Mouse (Mus musculus) neural tube, embryonic 15.5 days (tissue): ENCODE measurements around the gene Pgap3. TPM values are rescaled to one million over a fixed set of nuclear protein-coding genes. Genes with fewer than 3 reads are reported as not detected.
A peak's percentile ranks its signal among the peaks of the same experiment; 100 is the strongest.

Source experiments
- ATAC-seq: fragments of 200-750 bp; cut with Nextera tagmentation; 2 replicates; pipeline ENCODE4 v1.8.0; 2017; ENCODE audit warnings: mild to moderate bottlenecking, moderate TSS enrichment, moderate library complexity; ENCODE audit not compliant: low FRiP score
- H3K27ac ChIP-seq: fragments of 300-500 bp; sonication (generic); replicated peaks from 2 replicates; pipeline ENCODE4 v1.5.1; 2015; ENCODE audit warnings: mild to moderate bottlenecking, inconsistent platforms
- H3K27me3 ChIP-seq: fragments of 300-500 bp; sonication (generic); replicated peaks from 2 replicates; pipeline ENCODE4 v1.6.1; 2015; ENCODE audit warnings: inconsistent platforms
- H3K36me3 ChIP-seq: fragments of 300-500 bp; sonication (generic); 2 replicates; pipeline ENCODE4 v1.6.1; 2015; ENCODE audit warnings: inconsistent platforms
- H3K4me1 ChIP-seq: fragments of 300-500 bp; sonication (generic); 2 replicates; pipeline ENCODE4 v1.6.1; 2015; ENCODE audit warnings: inconsistent platforms
- H3K4me2 ChIP-seq: fragments of 300-500 bp; sonication (generic); 2 replicates; pipeline ENCODE4 v1.6.1; 2015; ENCODE audit warnings: inconsistent platforms, mild to moderate bottlenecking, moderate library complexity
- H3K4me3 ChIP-seq: fragments of 300-500 bp; sonication (generic); replicated peaks from 2 replicates; pipeline ENCODE4 v1.5.1; 2015; ENCODE audit warnings: mild to moderate bottlenecking, inconsistent platforms
- H3K9ac ChIP-seq: fragments of 300-500 bp; sonication (generic); replicated peaks from 2 replicates; pipeline ENCODE4 v1.6.1; 2015; ENCODE audit warnings: mild to moderate bottlenecking, inconsistent platforms
- H3K9me3 ChIP-seq: fragments of 300-500 bp; sonication (generic); replicated peaks from 2 replicates; pipeline ENCODE4 v1.6.1; 2016; ENCODE audit warnings: inconsistent platforms
- WGBS: fragments of 180-500 bp; shearing (Covaris S2); methylation state at CpG from one replicate; pipeline ENCODE4 v1.1.7; 2015; ENCODE audit warnings: mixed read lengths; 5-methylcytosine and 5-hydroxymethylcytosine counted together
- polyA plus RNA-seq: library from polyadenylated mRNA; unstranded; fragments of >200 nt; fragmentation: Nextera tagmentation; extraction: Ambion mirVana; gene quantifications from 2 replicates; pipeline ENCODE4 v1.2.1, GENCODE M21; 2015

Gene Pgap3
- polyA plus RNA-seq, 1 experiment from 2014 or later, result 7.4 TPM

DNA sequence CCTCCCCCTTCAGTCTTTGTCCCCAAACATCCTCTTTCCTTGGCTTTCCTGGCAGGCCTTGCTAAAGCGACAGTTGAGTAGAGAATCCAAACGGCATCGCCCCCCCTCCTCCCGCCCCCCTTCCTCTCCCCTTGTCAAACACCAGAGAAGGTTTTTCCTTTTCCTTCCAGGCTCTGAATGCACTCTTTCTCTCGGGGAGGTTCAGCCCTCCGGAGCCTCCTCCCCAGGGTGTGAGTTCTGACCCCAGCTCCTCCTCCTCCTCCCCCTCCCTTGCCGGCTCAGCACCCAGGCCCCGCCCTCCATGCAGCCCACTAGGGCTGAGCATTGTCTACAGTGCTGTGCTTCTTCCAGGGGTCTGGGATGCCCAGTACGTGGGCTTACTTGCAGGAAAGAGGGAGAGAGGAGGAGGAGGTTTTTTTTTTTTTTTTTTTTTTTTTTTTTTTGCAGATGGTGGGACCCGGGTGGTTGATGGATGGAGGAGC lies 9.1 kb upstream of the Pgap3 start:
- Histone ChIP-seq H3K9me3 (no peaks in the 10 kb centered on the region), H3K9ac (no peak overlapping the region), H3K4me2 (peak overlapping the region; percentile 3; the same call in 1 of the 2 replicates), H3K36me3 (no peaks in the 10 kb centered on the region), H3K27ac (peak overlapping the region; percentile 46; the same call in 1 of the 2 replicates), H3K27me3 (peaks cover 28% of the 10 kb centered on the region), H3K4me3 (no peak overlapping the region), H3K4me1 (peaks cover 28% of the 10 kb centered on the region)
- peak; percentile 67; the same call in 1 of the 2 replicates for ATAC-seq
- WGBS, result 4% methylated on average over 9 of the region's 10 CpGs

DNA sequence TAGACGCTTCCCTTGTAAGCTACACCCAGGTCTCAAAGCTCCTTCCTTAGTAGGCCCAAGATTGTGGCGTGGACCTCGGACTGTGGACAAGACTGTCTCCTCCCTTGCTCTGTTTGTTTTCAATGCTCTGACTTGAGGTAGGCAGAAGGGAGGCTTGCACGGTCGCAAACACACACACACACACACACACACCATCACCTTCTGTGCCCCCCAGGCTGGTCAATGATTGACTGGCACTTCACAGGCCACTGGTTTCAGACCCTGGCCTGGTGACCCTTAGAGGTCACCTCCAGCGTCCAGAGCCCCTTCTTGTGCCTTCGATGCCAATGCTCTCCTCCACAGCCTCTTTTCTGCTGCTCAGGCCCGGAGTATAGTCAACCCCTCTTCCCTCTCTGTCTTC lies 8.6 kb upstream of the Pgap3 start:
- Histone ChIP-seq H3K4me3 (no peak overlapping the region), H3K27me3 (peaks cover 30% of the 10 kb centered on the region), H3K9ac (no peak overlapping the region), H3K4me2 (0 out of 2 replicates have a peak overlapping the region, but pooled peaks have one; percentile 3), H3K4me1 (peaks cover 22% of the 10 kb centered on the region), H3K36me3 (no peaks in the 10 kb centered on the region), H3K27ac (peak overlapping the region; percentile 46), H3K9me3 (no peaks in the 10 kb centered on the region)
- WGBS, result 52% methylated on average over 8 of the region's 8 CpGs
- no peak for ATAC-seq

DNA sequence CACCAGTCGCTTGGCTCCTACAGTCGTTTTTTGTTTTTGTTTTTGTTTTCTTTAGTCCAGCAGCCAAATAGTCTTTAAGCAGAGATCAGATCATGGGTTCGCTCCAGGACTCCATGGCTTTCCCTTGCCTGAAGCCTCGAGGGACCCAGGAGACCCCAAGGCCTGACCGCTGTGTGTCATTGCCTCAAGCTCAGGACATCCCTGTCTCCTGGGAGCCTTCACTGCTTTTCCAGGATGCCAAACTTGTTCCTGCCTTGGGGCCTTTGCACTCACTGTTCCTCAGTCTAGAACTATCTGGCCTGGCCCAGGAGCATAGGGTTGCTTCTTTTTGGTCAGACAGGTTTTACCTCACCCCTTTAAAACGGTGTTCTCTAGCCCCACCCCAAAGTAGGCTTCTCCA lies 6.3 kb upstream of the Pgap3 start:
- Histone ChIP-seq H3K9ac (no peak overlapping the region), H3K36me3 (no peaks in the 10 kb centered on the region), H3K4me1 (peaks cover 4% of the 10 kb centered on the region; the same call in 1 of the 2 replicates), H3K9me3 (no peaks in the 10 kb centered on the region), H3K27ac (no peak overlapping the region), H3K4me2 (no peak overlapping the region), H3K4me3 (no peak overlapping the region), H3K27me3 (peaks cover 22% of the 10 kb centered on the region)
- 80% methylated on average over 6 of the region's 6 CpGs for WGBS
- ATAC-seq, result no peak

DNA sequence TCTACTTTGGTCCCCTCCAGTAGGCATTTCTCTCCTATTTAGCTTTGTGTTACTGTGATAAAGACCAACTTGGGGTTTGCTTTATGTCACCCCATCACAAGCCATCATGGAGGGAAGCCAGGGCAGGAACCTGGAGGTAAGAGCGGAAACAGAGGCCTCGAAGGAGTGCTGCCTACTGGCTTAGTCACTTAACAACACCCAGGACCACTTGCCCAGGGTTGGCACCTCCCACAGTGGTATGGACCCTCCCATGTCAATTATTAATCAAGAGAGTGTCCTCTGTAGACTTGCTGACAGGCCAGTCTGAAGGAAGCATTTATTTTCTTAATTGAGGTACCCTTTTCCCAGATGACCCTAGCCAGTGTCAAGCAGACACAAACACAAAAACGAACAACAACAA lies 526 bp upstream of the Pgap3 start:
- peak overlapping the region; percentile 97 for H3K27ac ChIP-seq
- peaks cover 14% of the 10 kb centered on the region for H3K4me1 ChIP-seq
- no peaks in the 10 kb centered on the region for H3K9me3 ChIP-seq
- H3K27me3 ChIP-seq, result peaks cover 8% of the 10 kb centered on the region; the same call in 1 of the 2 replicates
- peak overlapping the region; percentile 79 for H3K4me3 ChIP-seq
- H3K4me2 ChIP-seq, result peak overlapping the region; percentile 81
- H3K9ac ChIP-seq, result peak overlapping the region; percentile 71
- WGBS, result 49% methylated on average over 3 of the region's 3 CpGs
- no peaks in the 10 kb centered on the region for H3K36me3 ChIP-seq
- ATAC-seq, result no peak

DNA sequence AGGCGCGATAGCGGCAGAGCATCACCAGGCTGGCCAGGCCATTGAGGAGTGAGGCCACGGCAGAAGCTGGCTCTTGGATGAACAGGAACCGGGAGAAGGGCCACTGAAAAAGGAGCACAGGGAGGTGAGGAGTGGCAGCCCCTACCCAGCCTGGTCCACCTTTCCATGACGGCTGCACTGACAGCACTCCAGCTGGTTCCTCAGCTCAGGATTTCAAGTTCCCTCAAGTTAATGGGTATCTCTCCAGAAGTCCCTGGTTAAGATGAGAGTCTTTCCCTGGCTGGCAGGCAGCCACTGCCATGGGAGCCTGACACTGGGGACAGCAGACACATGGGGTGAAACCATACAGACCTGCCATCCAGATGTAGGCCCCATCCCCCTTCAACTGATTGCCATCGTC lies 2.3 kb downstream of the Pgap3 start:
- Histone ChIP-seq H3K36me3 (no peaks in the 10 kb centered on the region), H3K27me3 (no peaks in the 10 kb centered on the region), H3K9ac (no peak overlapping the region), H3K4me3 (no peak overlapping the region), H3K9me3 (no peaks in the 10 kb centered on the region), H3K4me2 (no peak overlapping the region), H3K27ac (no peak overlapping the region), H3K4me1 (peaks cover 17% of the 10 kb centered on the region)
- ATAC-seq, result no peak
- WGBS, result 91% methylated on average over 7 of the region's 7 CpGs

DNA sequence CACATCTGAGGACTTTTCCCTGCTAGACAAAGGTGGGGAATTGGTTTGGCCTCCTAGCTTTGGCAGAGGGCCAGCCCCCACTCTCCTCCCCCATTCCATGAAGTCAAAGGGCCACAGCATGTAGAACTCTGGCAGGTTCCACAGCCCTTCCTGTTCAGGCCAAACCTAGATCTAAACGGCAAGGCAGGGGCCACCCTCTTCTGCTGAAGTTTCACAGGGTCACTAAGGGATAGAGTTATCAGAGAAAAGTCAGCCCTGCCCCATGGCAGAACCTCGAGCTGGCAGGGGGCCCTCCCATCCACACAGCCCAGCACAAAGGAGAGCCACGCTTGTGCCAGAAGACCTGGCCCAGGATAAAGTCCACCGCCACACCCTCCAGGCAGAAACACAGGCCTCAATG lies 5.2 kb downstream of the Pgap3 start:
- H3K4me3 ChIP-seq, result no peak overlapping the region
- no peak for ATAC-seq
- no peaks in the 10 kb centered on the region for H3K36me3 ChIP-seq
- peaks cover 9% of the 10 kb centered on the region for H3K4me1 ChIP-seq
- peaks cover 22% of the 10 kb centered on the region for H3K27me3 ChIP-seq
- H3K4me2 ChIP-seq, result no peak overlapping the region
- no peak overlapping the region for H3K27ac ChIP-seq
- H3K9me3 ChIP-seq, result no peaks in the 10 kb centered on the region
- 50% methylated on average over 4 of the region's 4 CpGs for WGBS
- no peak overlapping the region for H3K9ac ChIP-seq

DNA sequence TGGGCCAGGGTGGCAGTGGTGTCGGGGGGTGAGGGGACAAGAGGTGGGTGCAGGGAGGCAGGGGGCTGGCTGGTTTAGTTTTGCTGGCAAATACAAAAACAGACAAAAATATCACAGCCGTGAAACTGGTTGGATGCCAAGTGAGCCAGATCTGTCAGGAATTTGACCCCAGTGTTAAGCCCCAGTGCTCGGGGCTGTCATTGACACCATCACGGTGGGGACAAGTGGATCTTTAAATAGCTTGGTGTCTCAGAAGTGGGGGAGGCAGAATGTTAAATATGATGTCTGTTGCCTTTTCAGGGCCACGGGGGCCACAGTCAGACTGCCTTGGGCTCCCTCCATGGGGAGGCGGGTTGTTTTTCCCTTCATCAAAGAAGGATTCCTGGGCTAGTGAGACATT lies 6.0 kb downstream of the Pgap3 start:
- H3K4me2 ChIP-seq, result no peak overlapping the region
- H3K36me3 ChIP-seq, result no peaks in the 10 kb centered on the region
- WGBS, result 74% methylated on average over 6 of the region's 6 CpGs
- no peak overlapping the region for H3K27ac ChIP-seq
- no peak for ATAC-seq
- H3K9ac ChIP-seq, result no peak overlapping the region
- H3K27me3 ChIP-seq, result peaks cover 24% of the 10 kb centered on the region
- no peak overlapping the region for H3K4me3 ChIP-seq
- H3K4me1 ChIP-seq, result 0 out of 2 replicates have a peak, but pooled peaks cover 3% of the 10 kb centered on the region
- no peaks in the 10 kb centered on the region for H3K9me3 ChIP-seq

DNA sequence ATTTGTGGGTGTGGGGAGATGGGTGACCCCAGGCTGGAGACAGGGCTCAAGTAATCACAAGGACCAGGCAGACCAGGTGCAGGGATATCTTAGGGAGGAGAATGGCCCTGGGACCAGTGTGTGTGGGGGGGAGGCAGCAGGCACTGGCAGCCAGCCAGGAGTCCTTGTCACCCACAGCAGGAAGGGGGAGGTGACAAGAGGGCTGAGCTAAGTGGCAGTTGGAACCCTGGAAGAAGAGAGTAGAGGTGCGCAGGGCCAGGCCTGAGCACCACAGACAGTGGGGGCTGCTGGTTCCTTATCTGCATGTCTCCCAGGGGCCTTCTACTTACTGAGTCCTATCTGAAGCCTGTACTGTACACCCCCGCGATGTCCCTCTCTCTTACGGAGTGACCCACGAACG lies 7.0 kb downstream of the Pgap3 start:
- 82% methylated on average over 6 of the region's 6 CpGs for WGBS
- H3K4me3 ChIP-seq, result no peak overlapping the region
- peaks cover 33% of the 10 kb centered on the region for H3K27me3 ChIP-seq
- 0 out of 2 replicates have a peak, but pooled peaks cover 3% of the 10 kb centered on the region for H3K4me1 ChIP-seq
- H3K27ac ChIP-seq, result no peak overlapping the region
- H3K9ac ChIP-seq, result no peak overlapping the region
- no peaks in the 10 kb centered on the region for H3K9me3 ChIP-seq
- no peak for ATAC-seq
- no peak overlapping the region for H3K4me2 ChIP-seq
- H3K36me3 ChIP-seq, result no peaks in the 10 kb centered on the region

DNA sequence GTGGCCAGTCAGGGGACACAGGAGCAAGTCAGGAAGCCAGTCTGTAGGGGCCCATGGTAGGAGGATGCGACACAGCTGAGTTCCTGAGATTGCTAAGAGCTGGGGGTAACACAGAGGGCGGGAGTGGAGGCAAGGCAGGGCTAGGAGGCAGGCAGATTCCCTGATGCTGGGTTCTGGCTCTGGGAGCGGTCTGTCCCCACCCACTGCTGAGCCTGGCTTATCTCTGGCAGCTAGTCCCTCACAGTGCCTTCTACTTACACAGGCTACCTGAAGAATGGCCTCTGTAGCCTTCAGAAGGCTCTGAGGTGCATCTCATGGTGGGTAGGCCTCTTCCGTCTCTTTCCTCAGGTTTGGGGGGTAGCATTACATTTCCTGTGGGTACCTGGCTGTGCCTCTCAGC lies 7.6 kb downstream of the Pgap3 start:
- no peak overlapping the region for H3K4me2 ChIP-seq
- 0 out of 2 replicates have a peak, but pooled peaks cover 4% of the 10 kb centered on the region for H3K4me1 ChIP-seq
- no peak for ATAC-seq
- no peak overlapping the region for H3K4me3 ChIP-seq
- no peak overlapping the region for H3K9ac ChIP-seq
- H3K36me3 ChIP-seq, result no peaks in the 10 kb centered on the region
- no peaks in the 10 kb centered on the region for H3K9me3 ChIP-seq
- no peak overlapping the region for H3K27ac ChIP-seq
- WGBS, result 69% methylated on average over 4 of the region's 4 CpGs
- H3K27me3 ChIP-seq, result peaks cover 40% of the 10 kb centered on the region

DNA sequence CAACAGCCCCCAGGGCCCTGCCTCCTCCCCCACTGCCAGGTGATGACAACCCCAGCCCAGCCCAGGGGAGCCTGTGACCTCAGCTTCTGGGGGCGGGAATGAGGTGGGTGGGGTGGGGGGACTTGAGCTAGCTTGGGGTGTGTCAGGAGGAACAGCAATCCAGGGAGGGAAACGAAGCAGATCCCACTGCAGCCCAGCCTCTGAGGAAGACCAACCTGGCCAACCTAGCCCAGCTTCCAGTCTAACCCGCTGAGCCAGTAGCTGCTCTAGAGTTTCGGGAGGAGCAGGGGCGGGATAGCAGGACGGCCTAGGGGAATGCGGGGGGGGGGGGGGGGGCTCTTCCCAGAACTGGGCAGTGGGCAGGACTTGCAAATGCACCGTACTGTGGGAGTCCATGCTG lies 8.3 kb downstream of the Pgap3 start:
- WGBS, result 27% methylated on average over 8 of the region's 8 CpGs
- Histone ChIP-seq H3K9ac (no peak overlapping the region), H3K4me2 (no peak overlapping the region), H3K27ac (no peak overlapping the region), H3K4me1 (0 out of 2 replicates have a peak, but pooled peaks cover 7% of the 10 kb centered on the region), H3K36me3 (no peaks in the 10 kb centered on the region), H3K9me3 (no peaks in the 10 kb centered on the region), H3K27me3 (peaks cover 46% of the 10 kb centered on the region), H3K4me3 (no peak overlapping the region)
- no peak for ATAC-seq

DNA sequence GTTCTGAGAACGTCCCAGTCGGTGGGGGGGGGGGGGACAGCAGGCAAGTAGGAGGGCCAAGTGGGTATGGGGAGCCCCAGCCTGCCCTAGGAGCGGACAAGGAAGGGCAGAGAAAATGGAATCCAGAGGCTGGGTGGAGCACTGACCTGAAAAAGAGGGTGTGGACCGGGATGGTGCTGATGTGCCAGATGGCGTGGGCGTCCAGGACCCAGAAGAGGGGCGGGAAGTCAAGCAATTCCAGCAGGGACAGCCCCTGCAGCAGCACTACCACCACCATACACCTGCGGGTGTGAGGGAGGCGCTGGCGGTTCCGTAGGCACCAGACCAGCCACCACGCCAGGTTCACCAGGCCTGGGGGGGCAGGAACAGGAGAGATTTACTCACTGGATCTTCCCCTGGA lies 10.1 kb downstream of the Pgap3 start:
- H3K9me3 ChIP-seq, result no peaks in the 10 kb centered on the region
- no peak overlapping the region for H3K27ac ChIP-seq
- no peak overlapping the region for H3K4me3 ChIP-seq
- ATAC-seq, result no peak
- no peaks in the 10 kb centered on the region for H3K36me3 ChIP-seq
- peaks cover 13% of the 10 kb centered on the region; the same call in 1 of the 2 replicates for H3K4me1 ChIP-seq
- WGBS, result 79% methylated on average over 12 of the region's 12 CpGs
- H3K9ac ChIP-seq, result no peak overlapping the region
- no peak overlapping the region for H3K4me2 ChIP-seq
- peaks cover 64% of the 10 kb centered on the region for H3K27me3 ChIP-seq

DNA sequence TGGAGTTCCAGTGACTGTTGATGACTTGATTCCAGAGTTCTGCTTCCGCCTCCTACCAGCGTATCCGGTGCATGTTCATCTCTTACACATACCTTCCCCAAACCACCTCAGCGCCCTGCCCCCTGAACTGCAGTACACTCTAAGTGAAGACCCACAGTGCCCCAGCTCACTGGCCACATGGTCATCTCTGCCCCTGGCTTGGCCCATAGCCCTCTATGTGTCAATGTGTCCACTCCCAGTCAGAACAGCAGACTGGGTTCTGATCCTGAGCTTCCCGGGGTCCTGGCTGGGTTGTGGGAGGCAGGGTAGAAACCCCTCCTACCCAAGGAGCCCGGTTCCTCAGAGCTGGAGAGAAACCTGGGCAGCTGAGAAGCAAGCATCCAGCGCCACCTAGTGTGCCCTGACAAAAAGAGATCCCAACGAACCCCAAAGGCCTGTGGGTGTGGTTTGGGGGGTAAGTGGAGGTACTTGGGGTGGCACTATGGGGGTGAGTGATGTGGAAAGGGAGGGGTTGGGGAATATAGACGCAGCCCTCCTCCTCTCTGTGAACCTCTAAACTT lies 11.0 kb downstream of the Pgap3 start:
- no peak for ATAC-seq
- Histone ChIP-seq H3K27ac (no peak overlapping the region), H3K4me3 (no peak overlapping the region), H3K27me3 (peaks cover 71% of the 10 kb centered on the region), H3K9me3 (no peaks in the 10 kb centered on the region), H3K4me1 (peaks cover 13% of the 10 kb centered on the region; the same call in 1 of the 2 replicates), H3K36me3 (no peaks in the 10 kb centered on the region), H3K4me2 (no peak overlapping the region), H3K9ac (no peak overlapping the region)
- 27% methylated on average over 9 of the region's 9 CpGs for WGBS
